Mouse (Mus musculus) embryonic facial prominence, embryonic 14.5 days (tissue): ENCODE results near the gene Slc35c1. TPM values are rescaled to one million over a fixed set of nuclear protein-coding genes. Genes with fewer than 3 reads are reported as not detected.
"Not testable (repeated sequence)": the region's sequence is repeated elsewhere in the genome, so short reads cannot be mapped to it uniquely, and the experiment has no call there.

ENCODE experiments used
- ATAC-seq: fragments of 200-750 bp; cut with Nextera tagmentation; 2 replicates; pipeline ENCODE4 v1.8.0; 2017; ENCODE audit warnings: low read depth, moderate number of reproducible peaks, moderate TSS enrichment
- DNase-seq: peaks from one replicate; pipeline ENCODE4 v3.0.0-alpha.2; 2015; ENCODE audit warnings: low spot score
- H3K27ac ChIP-seq: fragments of 300-500 bp; sonication (generic); replicated peaks from 2 replicates; pipeline ENCODE4 v1.5.1; 2014; ENCODE audit warnings: low read depth, mild to moderate bottlenecking, low read length, moderate library complexity
- H3K27me3 ChIP-seq: fragments of 300-500 bp; sonication (generic); replicated peaks from 2 replicates; pipeline ENCODE4 v1.6.1; 2014; ENCODE audit warnings: low read length; ENCODE audit not compliant: control insufficient read depth, insufficient read depth
- H3K36me3 ChIP-seq: fragments of 300-500 bp; sonication (generic); 2 replicates; pipeline ENCODE4 v1.6.1; 2014; ENCODE audit warnings: low read length, mixed read lengths; ENCODE audit not compliant: control insufficient read depth, insufficient read depth
- H3K4me1 ChIP-seq: fragments of 300-500 bp; sonication (generic); 2 replicates; pipeline ENCODE4 v1.6.1; 2014; ENCODE audit warnings: antibody characterized with exemption, low read length; ENCODE audit not compliant: control insufficient read depth, insufficient read depth
- H3K4me2 ChIP-seq: fragments of 300-500 bp; sonication (generic); 2 replicates; pipeline ENCODE4 v1.6.1; 2014; ENCODE audit warnings: low read depth, mild to moderate bottlenecking, low read length, moderate library complexity, mixed read lengths
- H3K4me3 ChIP-seq: fragments of 300-500 bp; sonication (generic); 2 replicates; pipeline ENCODE4 v1.5.1; 2014; ENCODE audit warnings: low read depth, mild to moderate bottlenecking, low read length
- H3K9ac ChIP-seq: fragments of 300-500 bp; sonication (generic); 2 replicates; pipeline ENCODE4 v1.6.1; 2014; ENCODE audit warnings: low read depth, mild to moderate bottlenecking, low read length, moderate library complexity, mixed read lengths
- H3K9me3 ChIP-seq: fragments of 300-500 bp; sonication (generic); 2 replicates; pipeline ENCODE4 v1.6.1; 2016; ENCODE audit warnings: low read length; ENCODE audit not compliant: control insufficient read depth
- WGBS: fragments of 180-500 bp; shearing (Covaris S2); extraction: QIAGEN DNeasy Blood & Tissue Kit; methylation state at CpG from one replicate; pipeline ENCODE4 v1.1.7; 2014; 5-methylcytosine and 5-hydroxymethylcytosine counted together
- polyA plus RNA-seq: library from polyadenylated mRNA; unstranded; fragments of >200 nt; fragmentation: Nextera tagmentation; extraction: Ambion mirVana; gene quantifications from 2 replicates; pipeline ENCODE4 v1.2.1, GENCODE M21; 2014

Gene Slc35c1
- polyA plus RNA-seq, 1 experiment from 2014 or later = 15.7 TPM

- WGBS = 54% methylated on average over 3 of the region's 5 CpGs
- H3K27me3 ChIP-seq = peaks cover 32% of the 10 kb centered on the region
- ATAC-seq = no peak
- no peak overlapping the region for H3K4me3 ChIP-seq
- no peak overlapping the region for H3K9ac ChIP-seq
- H3K27ac ChIP-seq = no peak overlapping the region
- H3K9me3 ChIP-seq = no peaks in the 10 kb centered on the region
- H3K4me1 ChIP-seq = no peaks in the 10 kb centered on the region
- H3K36me3 ChIP-seq = no peaks in the 10 kb centered on the region
- no peak overlapping the region for H3K4me2 ChIP-seq
- DNase-seq = no peak
Observed at GRCm38 (mm10) chr2:92483505-92483904, 23.2 kb upstream of the Slc35c1 start.

DNA sequence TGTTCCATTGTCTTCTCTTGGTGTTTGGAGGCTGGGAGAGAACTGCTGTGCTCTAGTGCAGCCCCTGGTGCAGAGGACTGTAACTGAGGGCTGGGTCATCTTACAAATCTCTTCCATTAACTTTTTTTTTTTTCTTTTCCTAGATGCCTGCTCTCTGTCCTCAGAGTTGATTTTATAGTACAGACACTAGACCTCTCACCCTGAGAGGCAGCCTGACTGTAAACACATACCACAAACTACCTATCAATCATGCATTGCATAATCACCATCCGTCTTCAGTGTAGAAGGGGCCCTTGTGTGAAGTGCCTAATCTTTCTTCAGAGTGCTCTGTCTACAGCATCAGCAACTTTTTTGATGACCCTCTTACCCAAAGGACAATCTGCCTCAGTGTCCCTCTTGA, 22.2 kb upstream of the Slc35c1 start:
- no peaks in the 10 kb centered on the region for H3K36me3 ChIP-seq
- ATAC-seq (no peak), DNase-seq (no peak)
- H3K4me1 ChIP-seq = no peaks in the 10 kb centered on the region
- no peak overlapping the region for H3K27ac ChIP-seq
- H3K27me3 ChIP-seq = peaks cover 32% of the 10 kb centered on the region
- H3K4me2 ChIP-seq = no peak overlapping the region
- no peaks in the 10 kb centered on the region for H3K9me3 ChIP-seq
- H3K4me3 ChIP-seq = no peak overlapping the region
- H3K9ac ChIP-seq = no peak overlapping the region
- WGBS = 32% methylated on average over 1 of the region's 1 CpGs

DNA sequence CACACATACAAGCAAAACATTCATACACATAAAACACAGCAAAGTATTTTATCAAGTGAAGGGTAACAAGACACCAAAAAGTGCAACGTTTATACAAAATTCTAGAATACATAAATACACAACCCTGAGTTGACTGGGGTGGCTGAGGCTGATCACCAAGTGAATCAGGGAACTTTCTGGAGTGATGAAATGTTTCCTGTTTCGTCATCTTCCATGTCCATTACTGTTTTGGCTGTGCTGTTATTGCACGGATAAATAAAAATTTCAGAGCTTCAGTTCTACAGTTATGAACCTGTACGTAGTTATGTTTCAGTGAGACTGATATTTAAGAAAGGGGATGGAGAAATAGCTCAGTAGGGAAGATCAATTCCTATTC, 18.0 kb upstream of the Slc35c1 start:
- 78% methylated on average over 4 of the region's 4 CpGs for WGBS
- no peak overlapping the region for H3K27ac ChIP-seq

GRCm38 (mm10) chr2:92477672-92478312, 17.5 kb upstream of the Slc35c1 start:
- H3K4me1 ChIP-seq = no peaks in the 10 kb centered on the region
- DNase-seq (peak; percentile 35), ATAC-seq (peak; percentile 65; the same call in 1 of the 2 replicates)
- H3K4me3 ChIP-seq = no peak overlapping the region
- H3K4me2 ChIP-seq = no peak overlapping the region
- no peaks in the 10 kb centered on the region for H3K36me3 ChIP-seq
- H3K9me3 ChIP-seq = no peaks in the 10 kb centered on the region
- WGBS = 66% methylated on average over 12 of the region's 12 CpGs
- H3K27me3 ChIP-seq = peaks cover 1% of the 10 kb centered on the region; the same call in 1 of the 2 replicates
- H3K9ac ChIP-seq = no peak overlapping the region
- no peak overlapping the region; the same call in 1 of the 2 replicates for H3K27ac ChIP-seq

More for the DNA sequence above, 18.0 kb upstream of the Slc35c1 start:
- ATAC-seq = no peak
- no peak for DNase-seq
- H3K4me2 ChIP-seq = no peak overlapping the region
- peaks cover 6% of the 10 kb centered on the region for H3K27me3 ChIP-seq
- H3K36me3 ChIP-seq = no peaks in the 10 kb centered on the region
- H3K4me1 ChIP-seq = no peaks in the 10 kb centered on the region
- no peaks in the 10 kb centered on the region for H3K9me3 ChIP-seq
- H3K9ac ChIP-seq = no peak overlapping the region
- no peak overlapping the region for H3K4me3 ChIP-seq

DNA sequence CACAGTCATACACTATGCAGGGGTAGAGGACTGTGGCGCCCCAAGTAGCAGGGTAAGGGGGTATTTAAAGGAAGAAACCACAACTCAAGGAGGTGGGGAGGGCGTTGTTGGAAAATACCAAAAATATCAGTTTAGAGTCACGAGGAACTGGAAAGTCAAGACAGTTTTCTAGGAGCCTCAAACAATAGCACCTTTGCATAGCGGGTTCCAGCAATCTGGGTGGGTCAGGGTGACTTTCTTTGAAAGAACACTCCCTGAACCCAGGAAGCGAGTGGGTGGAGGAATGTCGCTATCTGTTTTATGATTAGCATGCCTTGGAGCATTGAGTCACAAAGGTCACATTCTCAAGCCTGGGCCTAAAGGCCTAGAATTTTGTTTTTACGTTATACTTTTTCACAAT, 16.2 kb upstream of the Slc35c1 start:
- H3K9ac ChIP-seq, ATAC-seq, H3K9me3 ChIP-seq, DNase-seq, H3K36me3 ChIP-seq, H3K4me2 ChIP-seq, H3K27me3 ChIP-seq, H3K27ac ChIP-seq, H3K4me1 ChIP-seq, H3K4me3 ChIP-seq: not testable (repeated sequence)
- WGBS = 80% methylated on average over 7 of the region's 7 CpGs

GRCm38 (mm10) chr2:92475711-92476110, 15.4 kb upstream of the Slc35c1 start:
- Histone ChIP-seq H3K27me3 (no peaks in the 10 kb centered on the region), H3K36me3 (no peaks in the 10 kb centered on the region), H3K4me3 (no peak overlapping the region), H3K4me2 (no peak overlapping the region), H3K9me3 (no peaks in the 10 kb centered on the region), H3K27ac (no peak overlapping the region), H3K9ac (no peak overlapping the region), H3K4me1 (no peaks in the 10 kb centered on the region)
- DNase-seq = no peak
- 62% methylated on average over 2 of the region's 2 CpGs for WGBS
- no peak for ATAC-seq

DNA sequence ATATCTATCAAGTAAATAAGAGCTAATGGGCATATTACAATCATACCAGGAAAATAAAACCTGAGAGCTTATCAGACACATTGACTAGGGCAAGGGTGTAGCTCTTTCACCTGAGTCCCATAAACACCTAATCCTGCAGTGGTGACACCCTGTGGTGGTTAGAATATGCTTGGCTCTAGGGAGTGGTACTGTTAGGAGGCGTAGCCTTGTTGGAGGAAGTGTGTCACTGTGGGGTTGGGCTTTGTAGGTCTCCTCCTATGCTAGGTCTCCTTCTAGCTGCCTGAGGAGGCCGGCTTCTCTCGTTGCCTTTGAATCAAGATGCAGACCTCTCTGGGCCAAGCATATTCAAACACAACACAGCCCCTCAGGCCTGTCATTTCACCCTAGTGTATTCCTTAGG, 14.6 kb upstream of the Slc35c1 start:
- Histone ChIP-seq H3K27me3 (no peaks in the 10 kb centered on the region), H3K27ac (no peak overlapping the region), H3K9me3 (no peaks in the 10 kb centered on the region), H3K36me3 (no peaks in the 10 kb centered on the region), H3K9ac (no peak overlapping the region), H3K4me3 (no peak overlapping the region), H3K4me1 (no peaks in the 10 kb centered on the region), H3K4me2 (no peak overlapping the region)
- DNase-seq (no peak), ATAC-seq (no peak)
- WGBS = 88% methylated on average over 3 of the region's 3 CpGs

- H3K27ac ChIP-seq = no peak overlapping the region
- 85% methylated on average over 12 of the region's 12 CpGs for WGBS
- no peaks in the 10 kb centered on the region for H3K4me1 ChIP-seq
- H3K9ac ChIP-seq = no peak overlapping the region
- no peak overlapping the region for H3K4me3 ChIP-seq
- no peak overlapping the region for H3K4me2 ChIP-seq
- DNase-seq (no peak), ATAC-seq (no peak)
- no peaks in the 10 kb centered on the region for H3K9me3 ChIP-seq
- H3K36me3 ChIP-seq = no peaks in the 10 kb centered on the region
- no peaks in the 10 kb centered on the region for H3K27me3 ChIP-seq
Observed at GRCm38 (mm10) chr2:92471886-92472670, 11.7 kb upstream of the Slc35c1 start.

DNA sequence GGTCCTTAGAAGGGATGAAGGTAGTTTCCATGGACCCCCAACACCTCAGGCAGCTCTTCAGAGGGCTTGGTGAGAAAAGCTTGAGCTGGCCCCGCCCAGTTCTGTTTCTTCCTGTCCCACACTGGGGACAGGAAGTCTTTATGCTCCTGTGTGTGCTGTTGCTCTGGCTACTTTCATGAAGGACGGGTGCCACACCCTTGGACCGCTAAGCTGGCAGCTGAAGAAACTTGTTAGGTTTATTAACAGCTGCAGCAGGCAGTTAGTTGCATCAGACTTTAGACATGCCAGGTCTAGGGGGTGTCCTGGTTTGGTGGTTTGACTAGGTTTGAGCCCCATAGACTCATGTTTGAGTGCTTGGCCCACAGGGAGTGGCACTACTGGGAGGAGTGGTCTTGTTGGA, 4.4 kb upstream of the Slc35c1 start:
- 70% methylated on average over 3 of the region's 3 CpGs for WGBS
- Histone ChIP-seq H3K27ac (no peak overlapping the region), H3K36me3 (no peaks in the 10 kb centered on the region), H3K4me3 (no peak overlapping the region), H3K9ac (no peak overlapping the region), H3K9me3 (no peaks in the 10 kb centered on the region), H3K27me3 (peaks cover 20% of the 10 kb centered on the region), H3K4me2 (no peak overlapping the region), H3K4me1 (no peaks in the 10 kb centered on the region)
- DNase-seq (no peak), ATAC-seq (no peak)
